Mouse (Mus musculus) liver, embryonic 11.5 days (tissue): ENCODE measurements around the gene Plxdc2. TPM values are rescaled to one million over a fixed set of nuclear protein-coding genes. Genes with fewer than 3 reads are reported as not detected.

ENCODE experiments used
- ATAC-seq: fragments of 200-750 bp; cut with Nextera tagmentation; replicated peaks from 2 replicates; pipeline ENCODE4 v1.8.0; 2017; ENCODE audit warnings: moderate number of reproducible peaks, mild to moderate bottlenecking, moderate TSS enrichment, moderate library complexity; ENCODE audit not compliant: low FRiP score
- DNase-seq: peaks from one replicate; pipeline ENCODE4 v3.0.0-alpha.2; 2017; ENCODE audit warnings: low spot score
- H3K27ac ChIP-seq: fragments of 300-500 bp; sonication (generic); 2 replicates; pipeline ENCODE4 v1.5.1; 2014; ENCODE audit warnings: mild to moderate bottlenecking, low read depth, low read length, control low read depth
- H3K27me3 ChIP-seq: fragments of 300-500 bp; sonication (generic); replicated peaks from 2 replicates; pipeline ENCODE4 v1.6.1; 2014; ENCODE audit warnings: low read length, mixed read lengths; ENCODE audit not compliant: control insufficient read depth, insufficient read depth
- H3K36me3 ChIP-seq: fragments of 300-500 bp; sonication (generic); 2 replicates; pipeline ENCODE4 v1.6.1; 2014; ENCODE audit warnings: mild to moderate bottlenecking, low read length, moderate library complexity, mixed read lengths; ENCODE audit not compliant: control insufficient read depth, insufficient read depth
- H3K4me1 ChIP-seq: fragments of 300-500 bp; sonication (generic); replicated peaks from 2 replicates; pipeline ENCODE4 v1.6.1; 2014; ENCODE audit warnings: low read length, mixed read lengths; ENCODE audit not compliant: control insufficient read depth, insufficient read depth
- H3K4me2 ChIP-seq: fragments of 300-500 bp; sonication (generic); 2 replicates; pipeline ENCODE4 v1.6.1; 2014; ENCODE audit warnings: mild to moderate bottlenecking, control low read depth, moderate library complexity
- H3K4me3 ChIP-seq: fragments of 300-500 bp; sonication (generic); 2 replicates; pipeline ENCODE4 v1.5.1; 2014; ENCODE audit warnings: low read depth, low read length, control low read depth
- H3K9ac ChIP-seq: fragments of 300-500 bp; sonication (generic); 2 replicates; pipeline ENCODE4 v1.6.1; 2014; ENCODE audit warnings: low read depth, low read length, control low read depth
- H3K9me3 ChIP-seq: fragments of 300-500 bp; sonication (generic); 2 replicates; pipeline ENCODE4 v1.6.1; 2016; ENCODE audit warnings: low read length, inconsistent platforms, mixed read lengths; ENCODE audit not compliant: control insufficient read depth
- WGBS: fragments of 180-500 bp; shearing (Covaris S2); extraction: QIAGEN DNeasy Blood & Tissue Kit; methylation state at CpG from one replicate; pipeline ENCODE4 v1.1.7; 2014; 5-methylcytosine and 5-hydroxymethylcytosine counted together
- polyA plus RNA-seq: library from polyadenylated mRNA; unstranded; fragments of >200 nt; fragmentation: Nextera tagmentation; extraction: Ambion mirVana; gene quantifications from 2 replicates; pipeline ENCODE4 v1.2.1, GENCODE M21; 2014

Gene Plxdc2
- polyA plus RNA-seq, 1 experiment from 2014 or later, result 8.8 TPM

DNA sequence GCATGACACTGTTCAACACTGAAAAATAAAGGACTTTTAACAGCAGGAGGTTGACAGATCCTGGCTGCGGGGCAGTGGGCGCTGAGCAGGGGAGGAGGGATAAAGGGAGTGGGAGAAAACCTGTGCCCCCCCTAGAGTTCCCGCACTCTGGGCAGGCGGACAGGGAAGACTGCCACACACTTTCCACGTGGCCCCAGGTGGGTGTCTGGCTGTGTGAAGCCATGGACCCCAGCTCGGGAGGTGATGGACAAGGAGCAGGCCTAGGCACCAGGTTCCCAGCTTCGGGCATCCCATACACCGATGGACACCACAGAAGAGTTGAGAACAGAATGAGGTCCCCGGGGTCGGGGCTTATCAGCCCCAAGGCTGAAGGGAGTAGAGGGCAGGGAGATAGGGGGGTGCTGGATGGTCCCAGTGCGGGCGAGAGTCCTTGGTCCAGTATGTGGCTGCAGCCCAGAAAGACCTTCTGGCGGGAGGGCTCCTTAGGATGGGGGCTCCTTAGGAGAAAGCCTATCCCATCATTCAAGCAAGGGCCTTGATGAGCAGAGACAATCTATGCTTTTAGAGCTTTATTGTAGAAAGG lies 215.2 kb downstream of the Plxdc2 start:
- Histone ChIP-seq H3K27ac (no peak overlapping the region), H3K9me3 (no peaks in the 10 kb centered on the region), H3K9ac (no peak overlapping the region), H3K36me3 (no peaks in the 10 kb centered on the region), H3K4me1 (no peaks in the 10 kb centered on the region), H3K4me2 (no peak overlapping the region), H3K4me3 (no peak overlapping the region), H3K27me3 (no peaks in the 10 kb centered on the region)
- ATAC-seq (no peak), DNase-seq (no peak)
- WGBS, result 84% methylated on average over 13 of the region's 13 CpGs

DNA sequence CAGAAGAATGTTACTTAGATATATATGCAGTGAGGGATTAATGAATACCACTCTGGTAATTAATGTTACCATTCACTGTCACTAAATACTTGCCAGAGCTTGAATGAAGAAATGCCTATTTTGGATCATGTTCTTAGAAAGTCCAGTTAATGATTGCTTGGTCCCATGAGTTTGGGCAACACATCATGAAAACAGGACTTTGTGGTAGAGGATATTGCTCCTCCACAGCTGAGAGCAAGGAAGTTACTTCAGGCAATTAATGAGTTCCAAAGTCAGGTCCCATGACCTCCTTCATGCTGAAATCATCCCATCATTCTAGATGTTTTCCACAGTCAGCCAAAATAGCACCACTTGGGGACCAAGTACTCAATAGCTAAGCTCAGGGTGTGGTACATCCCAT lies 220.5 kb downstream of the Plxdc2 start:
- H3K27me3 ChIP-seq, result no peaks in the 10 kb centered on the region
- no peak overlapping the region for H3K27ac ChIP-seq
- no peak overlapping the region for H3K9ac ChIP-seq
- no peak overlapping the region for H3K4me3 ChIP-seq
- no peak for DNase-seq
- H3K9me3 ChIP-seq, result no peaks in the 10 kb centered on the region
- H3K4me1 ChIP-seq, result no peaks in the 10 kb centered on the region
- no peak overlapping the region for H3K4me2 ChIP-seq
- H3K36me3 ChIP-seq, result no peaks in the 10 kb centered on the region
- ATAC-seq, result no peak

DNA sequence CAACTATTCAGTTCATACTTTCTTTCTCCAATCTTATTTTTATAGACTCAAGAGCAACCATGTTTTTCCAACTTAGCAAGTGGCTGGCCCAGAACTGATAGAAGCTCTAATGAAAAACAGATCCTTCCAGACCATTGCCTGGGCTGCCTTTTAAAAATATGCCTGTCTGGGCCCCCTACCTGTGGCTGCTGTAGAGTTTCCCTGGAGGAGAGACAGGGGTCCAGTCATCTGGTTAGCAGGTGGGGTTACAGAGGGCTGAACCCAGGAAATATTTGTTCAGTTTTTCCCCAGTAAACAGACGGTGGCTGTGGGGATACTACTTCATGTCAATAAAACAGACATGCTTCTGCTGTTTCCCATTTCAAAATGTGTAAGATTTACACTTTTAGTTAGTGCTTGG lies 222.0 kb downstream of the Plxdc2 start:
- no peak overlapping the region for H3K27ac ChIP-seq
- H3K4me1 ChIP-seq, result no peaks in the 10 kb centered on the region
- no peaks in the 10 kb centered on the region for H3K27me3 ChIP-seq
- no peak overlapping the region for H3K4me3 ChIP-seq
- ATAC-seq, result no peak
- no peak for DNase-seq
- H3K4me2 ChIP-seq, result no peak overlapping the region
- no peaks in the 10 kb centered on the region for H3K9me3 ChIP-seq
- H3K9ac ChIP-seq, result no peak overlapping the region
- WGBS, result 63% methylated on average over 1 of the region's 1 CpGs
- no peaks in the 10 kb centered on the region for H3K36me3 ChIP-seq

DNA sequence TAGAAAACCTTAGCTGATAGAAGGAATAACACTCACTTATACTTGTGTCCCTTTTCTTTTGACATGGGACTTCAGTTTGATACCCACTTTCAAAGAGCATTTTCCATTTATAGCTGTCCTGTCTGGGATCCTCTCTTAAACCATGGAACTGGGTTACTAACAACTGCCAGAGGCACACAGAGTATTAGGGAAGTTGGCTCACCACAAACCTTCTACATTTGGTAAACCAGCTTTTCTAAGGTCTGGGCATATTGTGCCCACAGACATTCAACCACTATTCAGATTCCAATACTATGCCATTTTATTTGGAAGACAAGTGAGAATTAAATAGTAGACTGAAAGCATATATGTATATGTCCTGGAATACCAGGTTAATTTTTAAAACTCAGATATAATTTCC lies 232.4 kb downstream of the Plxdc2 start:
- Histone ChIP-seq H3K4me1 (no peaks in the 10 kb centered on the region), H3K4me3 (no peak overlapping the region), H3K27me3 (no peaks in the 10 kb centered on the region), H3K36me3 (no peaks in the 10 kb centered on the region), H3K9me3 (no peaks in the 10 kb centered on the region), H3K4me2 (no peak overlapping the region), H3K27ac (no peak overlapping the region), H3K9ac (no peak overlapping the region)
- ATAC-seq (no peak), DNase-seq (no peak)

DNA sequence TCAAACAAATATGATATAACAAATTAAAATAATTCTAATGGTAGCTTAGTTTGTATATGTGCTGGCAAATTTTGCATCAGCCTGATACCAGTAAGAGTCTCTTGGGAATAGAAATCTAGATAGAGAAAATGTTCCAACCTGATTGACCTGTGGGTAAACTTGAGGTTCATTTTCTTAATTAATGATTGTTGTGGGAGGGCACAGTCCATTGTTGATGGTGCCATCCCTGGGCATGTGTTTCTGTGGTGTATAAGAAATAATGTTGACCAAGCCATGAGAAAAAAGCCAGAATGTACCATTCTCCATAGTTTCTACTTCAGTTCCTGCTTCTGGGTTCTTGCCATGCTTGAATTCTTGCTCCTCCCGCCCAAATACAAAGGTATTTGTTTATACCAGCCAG lies 239.3 kb downstream of the Plxdc2 start:
- no peaks in the 10 kb centered on the region for H3K4me1 ChIP-seq
- DNase-seq (no peak), ATAC-seq (no peak)
- 68% methylated on average over 1 of the region's 1 CpGs for WGBS
- H3K4me3 ChIP-seq, result no peak overlapping the region
- H3K36me3 ChIP-seq, result no peaks in the 10 kb centered on the region
- H3K9ac ChIP-seq, result no peak overlapping the region
- no peak overlapping the region for H3K4me2 ChIP-seq
- H3K9me3 ChIP-seq, result no peaks in the 10 kb centered on the region
- H3K27ac ChIP-seq, result no peak overlapping the region
- H3K27me3 ChIP-seq, result no peaks in the 10 kb centered on the region

DNA sequence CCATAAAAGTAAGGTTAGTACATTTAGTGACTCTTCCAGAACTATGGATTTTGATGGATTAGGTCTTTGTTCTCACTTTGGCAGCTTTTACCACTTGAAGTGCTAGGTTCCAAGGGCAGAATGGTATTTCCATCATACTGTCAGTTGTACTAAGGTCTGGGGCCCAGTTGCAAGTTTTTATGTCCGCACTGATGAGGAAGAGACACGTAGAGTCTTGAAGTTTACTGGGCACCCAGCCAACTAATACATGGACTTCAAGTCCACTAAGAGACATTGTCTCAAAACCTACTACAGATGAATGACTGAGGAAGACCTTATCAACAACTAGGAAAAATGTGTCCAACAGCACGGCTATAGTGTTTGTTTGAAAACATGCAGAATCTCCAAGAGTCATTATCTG lies 242.1 kb downstream of the Plxdc2 start:
- Histone ChIP-seq H3K27me3 (no peaks in the 10 kb centered on the region), H3K9ac (no peak overlapping the region), H3K9me3 (no peaks in the 10 kb centered on the region), H3K4me1 (no peaks in the 10 kb centered on the region), H3K36me3 (no peaks in the 10 kb centered on the region), H3K4me2 (no peak overlapping the region), H3K4me3 (no peak overlapping the region), H3K27ac (no peak overlapping the region)
- DNase-seq (no peak), ATAC-seq (no peak)
- WGBS, result 64% methylated on average over 3 of the region's 3 CpGs

DNA sequence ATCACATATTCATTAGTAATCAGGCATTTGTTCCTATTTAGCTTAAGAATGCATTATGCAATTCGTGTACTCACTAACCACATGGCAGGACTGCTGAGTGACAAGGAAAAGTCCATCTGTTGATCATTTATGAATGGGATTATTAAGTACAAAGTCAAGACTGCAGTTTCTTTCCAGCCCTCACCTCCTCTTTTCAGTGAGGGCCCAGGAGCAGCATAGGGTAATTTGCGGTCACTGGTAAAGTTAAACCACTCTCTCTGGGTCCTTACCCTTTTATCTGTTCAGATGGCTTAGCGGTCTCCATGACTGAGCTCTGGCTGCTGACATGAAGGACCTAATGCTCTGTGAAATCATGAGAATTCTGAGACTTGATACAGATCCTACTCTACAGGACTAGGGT lies 248.2 kb downstream of the Plxdc2 start:
- no peaks in the 10 kb centered on the region for H3K36me3 ChIP-seq
- no peaks in the 10 kb centered on the region for H3K9me3 ChIP-seq
- WGBS, result 83% methylated on average over 3 of the region's 3 CpGs
- no peaks in the 10 kb centered on the region for H3K27me3 ChIP-seq
- H3K4me3 ChIP-seq, result no peak overlapping the region
- no peak for DNase-seq
- no peak overlapping the region for H3K9ac ChIP-seq
- H3K27ac ChIP-seq, result no peak overlapping the region
- 0 out of 2 replicates have a peak, but pooled peaks cover 3% of the 10 kb centered on the region for H3K4me1 ChIP-seq
- no peak for ATAC-seq
- H3K4me2 ChIP-seq, result no peak overlapping the region

DNA sequence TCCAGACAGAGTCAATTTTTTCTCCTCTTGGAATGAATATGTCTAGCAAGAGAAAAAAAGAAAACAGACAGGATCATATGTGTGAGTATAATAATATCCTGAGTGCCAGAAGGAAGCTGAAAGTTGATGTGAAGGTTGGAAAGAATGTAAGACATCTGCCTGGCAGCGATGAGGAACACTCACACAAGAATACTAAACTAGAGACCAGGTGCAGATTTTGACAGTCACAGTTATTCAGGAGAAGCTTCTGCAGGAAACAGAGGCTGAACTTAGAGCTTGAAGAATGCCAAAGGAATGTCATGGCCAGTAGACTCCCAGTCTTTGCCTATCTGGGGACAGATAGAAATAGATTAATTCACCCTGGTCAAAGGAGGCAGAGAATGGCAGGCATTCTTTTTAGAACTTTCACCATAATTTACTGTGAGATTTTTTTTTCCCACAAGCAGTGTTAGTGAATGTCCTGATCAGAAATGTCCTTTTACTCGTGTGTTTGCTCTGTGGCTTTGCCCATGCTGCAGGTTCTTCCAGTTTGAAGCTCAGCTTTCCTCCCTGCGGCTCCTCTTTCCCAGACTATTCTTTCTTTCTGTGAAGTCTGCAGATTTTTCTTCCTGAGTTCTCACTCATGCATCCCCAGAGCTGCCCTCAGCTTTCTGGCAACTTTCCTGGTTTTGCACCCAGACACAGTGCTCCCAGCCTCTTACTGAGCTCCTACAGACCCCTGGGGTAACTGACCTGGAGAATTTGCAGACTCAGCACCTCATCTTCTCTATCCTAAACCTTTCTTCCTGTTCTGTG lies 251.9 kb downstream of the Plxdc2 start:
- H3K4me3 ChIP-seq, result no peak overlapping the region
- no peak overlapping the region for H3K4me2 ChIP-seq
- H3K27me3 ChIP-seq, result no peaks in the 10 kb centered on the region
- H3K36me3 ChIP-seq, result no peaks in the 10 kb centered on the region
- 0 out of 2 replicates have a peak, but pooled peaks cover 3% of the 10 kb centered on the region for H3K4me1 ChIP-seq
- H3K9ac ChIP-seq, result no peak overlapping the region
- 64% methylated on average over 3 of the region's 3 CpGs for WGBS
- H3K9me3 ChIP-seq, result no peaks in the 10 kb centered on the region
- DNase-seq, result no peak
- no peak overlapping the region for H3K27ac ChIP-seq
- no peak for ATAC-seq

DNA sequence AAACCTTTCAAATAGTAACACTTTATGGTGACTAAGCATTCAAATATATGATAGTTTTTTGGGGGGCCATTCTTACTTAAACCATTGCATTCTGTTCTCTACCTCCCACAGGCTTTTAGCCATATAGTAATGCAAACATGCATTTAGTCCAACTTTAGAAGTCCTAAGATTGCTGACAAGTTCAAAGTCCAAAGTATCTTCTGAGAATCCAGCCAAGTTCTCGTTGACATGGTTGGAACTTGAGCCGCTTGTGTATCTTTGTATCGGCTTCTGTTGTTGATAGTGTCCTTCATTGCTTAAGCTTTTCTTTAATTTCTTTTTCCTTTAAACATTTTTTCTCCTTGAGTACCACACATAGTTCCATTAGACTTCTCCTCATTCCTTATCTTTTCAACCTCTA lies 286.0 kb downstream of the Plxdc2 start:
- no peak for DNase-seq
- WGBS, result 92% methylated on average over 3 of the region's 3 CpGs
- ATAC-seq, result no peak
- H3K36me3 ChIP-seq, result no peaks in the 10 kb centered on the region
- no peaks in the 10 kb centered on the region for H3K9me3 ChIP-seq
- H3K4me1 ChIP-seq, result no peaks in the 10 kb centered on the region
- no peaks in the 10 kb centered on the region for H3K27me3 ChIP-seq
- H3K27ac ChIP-seq, result no peak overlapping the region
- H3K4me3 ChIP-seq, result no peak overlapping the region
- no peak overlapping the region for H3K9ac ChIP-seq
- H3K4me2 ChIP-seq, result no peak overlapping the region
